Mouse (Mus musculus) testis, adult 2 months (tissue): ENCODE results near the gene Khdc3. TPM values are rescaled to one million over a fixed set of nuclear protein-coding genes. Genes with fewer than 3 reads are reported as not detected.

Source experiments
- H3K27ac ChIP-seq: fragments of 200-500 bp; 2 replicates; pipeline ENCODE4 v1.5.1; 2012; ENCODE audit warnings: low read depth, low read length; ENCODE audit not compliant: control insufficient read depth, insufficient read depth
- H3K27me3 ChIP-seq: fragments of 200-500 bp; 2 replicates; pipeline ENCODE4 v1.6.1; 2012; ENCODE audit warnings: mild to moderate bottlenecking, low read length, moderate library complexity; ENCODE audit not compliant: control insufficient read depth, insufficient read depth
- H3K36me3 ChIP-seq: fragments of 200-500 bp; 2 replicates; pipeline ENCODE4 v1.6.1; 2012; ENCODE audit warnings: mild to moderate bottlenecking, low read length; ENCODE audit not compliant: control insufficient read depth, insufficient read depth
- H3K4me1 ChIP-seq: fragments of 200-500 bp; 2 replicates; pipeline ENCODE4 v1.6.1; 2012; ENCODE audit warnings: low read length; ENCODE audit not compliant: control insufficient read depth, insufficient read depth
- H3K4me3 ChIP-seq: fragments of 200-500 bp; 2 replicates; pipeline ENCODE4 v1.5.1; 2012; ENCODE audit warnings: low read depth, mild to moderate bottlenecking, low read length, moderate library complexity, mixed read lengths; ENCODE audit not compliant: control insufficient read depth
- CTCF ChIP-seq: fragments of 200-500 bp; IDR thresholded peaks from 2 replicates; pipeline ENCODE4 v1.5.1; 2012; ENCODE audit warnings: low read depth, mild to moderate bottlenecking, inconsistent platforms, low read length, moderate library complexity; ENCODE audit not compliant: control insufficient read depth, insufficient read depth, insufficient replicate concordance
- POLR2A ChIP-seq: fragments of 200-500 bp; IDR thresholded peaks from 2 replicates; pipeline ENCODE4 v1.6.1; 2012; ENCODE audit warnings: low read depth, mild to moderate bottlenecking, inconsistent platforms, low read length, moderate library complexity; ENCODE audit not compliant: control insufficient read depth
- polyA plus RNA-seq: library from polyadenylated mRNA; depleted of rRNA; stranded (reverse); fragments of >200 nt; gene quantifications from 2 replicates; pipeline ENCODE4 v1.2.3, GENCODE M21; 2012; rRNA removed

Gene Khdc3
- polyA plus RNA-seq, 1 experiment = 0.23 TPM

GRCm38 (mm10) chr9:73121735-73122134, 20.1 kb downstream of the Khdc3 start:
- peaks cover 2% of the 10 kb centered on the region for H3K36me3 ChIP-seq
- H3K4me1 ChIP-seq = no peaks in the 10 kb centered on the region
- TF ChIP-seq CTCF (peak; percentile 23; the same call in 1 of the 2 replicates), POLR2A (no peak)
- no peak overlapping the region for H3K4me3 ChIP-seq
- H3K27ac ChIP-seq = no peak overlapping the region
- H3K27me3 ChIP-seq = no peaks in the 10 kb centered on the region

GRCm38 (mm10) chr9:73125043-73125570, 23.5 kb downstream of the Khdc3 start:
- TF ChIP-seq POLR2A (no peak), CTCF (no peak)
- Histone ChIP-seq H3K36me3 (peaks cover 2% of the 10 kb centered on the region; the same call in 1 of the 2 replicates), H3K4me1 (no peaks in the 10 kb centered on the region), H3K27ac (no peak overlapping the region), H3K4me3 (no peak overlapping the region), H3K27me3 (no peaks in the 10 kb centered on the region)

GRCm38 (mm10) chr9:73127457-73127856, 25.8 kb downstream of the Khdc3 start:
- TF ChIP-seq POLR2A = no peak
- no peak for TF ChIP-seq CTCF
- Histone ChIP-seq H3K4me3 (no peak overlapping the region), H3K27ac (no peak overlapping the region), H3K4me1 (no peaks in the 10 kb centered on the region), H3K36me3 (no peaks in the 10 kb centered on the region; the same call in 1 of the 2 replicates), H3K27me3 (no peaks in the 10 kb centered on the region)

GRCm38 (mm10) chr9:73129875-73130274, 28.2 kb downstream of the Khdc3 start:
- Histone ChIP-seq H3K4me1 (no peaks in the 10 kb centered on the region), H3K36me3 (no peaks in the 10 kb centered on the region; the same call in 1 of the 2 replicates), H3K27ac (no peak overlapping the region), H3K4me3 (peak overlapping the region; percentile 3), H3K27me3 (no peaks in the 10 kb centered on the region)
- TF ChIP-seq POLR2A (no peak), CTCF (no peak)

GRCm38 (mm10) chr9:73130529-73130928, 28.9 kb downstream of the Khdc3 start:
- Histone ChIP-seq H3K36me3 (no peaks in the 10 kb centered on the region; the same call in 1 of the 2 replicates), H3K4me3 (peak overlapping the region; percentile 65), H3K27ac (no peak overlapping the region), H3K4me1 (no peaks in the 10 kb centered on the region), H3K27me3 (no peaks in the 10 kb centered on the region)
- no peak for TF ChIP-seq CTCF
- no peak for TF ChIP-seq POLR2A

- no peaks in the 10 kb centered on the region for H3K27me3 ChIP-seq
- no peak overlapping the region for H3K27ac ChIP-seq
- no peaks in the 10 kb centered on the region for H3K4me1 ChIP-seq
- H3K36me3 ChIP-seq = no peaks in the 10 kb centered on the region
- TF ChIP-seq POLR2A = no peak
- TF ChIP-seq CTCF = no peak
- H3K4me3 ChIP-seq = no peak overlapping the region
Measured at GRCm38 (mm10) chr9:73137341-73137886, 35.8 kb downstream of the Khdc3 start.

Other genes with a start within 250 kb of the Khdc3 start
- gene Pygo1, start 176.2 kb upstream of the Khdc3 start, polyA plus RNA-seq = 0.32 and 0.52 TPM in 2 replicates
- gene Dyx1c1, start 143.1 kb upstream of the Khdc3 start, polyA plus RNA-seq = 13.2 and 13.5 TPM in 2 replicates
- gene Gm44503, start 143.0 kb upstream of the Khdc3 start, polyA plus RNA-seq = not detected in 2 replicates
- gene Ccpg1os, start 116.5 kb upstream of the Khdc3 start, polyA plus RNA-seq = 250 and 293 TPM in 2 replicates
- gene Ccpg1, start 116.4 kb upstream of the Khdc3 start, polyA plus RNA-seq = 30.0 and 38.9 TPM in 2 replicates
- gene Pigb, start 61.5 kb upstream of the Khdc3 start, polyA plus RNA-seq = 4.9 and 5.1 TPM in 2 replicates
- 13.1 and 14.8 TPM in 2 replicates for gene Rab27a, start 57.0 kb upstream of the Khdc3 start, polyA plus RNA-seq
- gene Gm20509, start 634 bp downstream of the Khdc3 start, polyA plus RNA-seq = 0.12 TPM in 1 of 2 replicates, not detected in the other
- gene Rsl24d1, start 11.6 kb downstream of the Khdc3 start, polyA plus RNA-seq = 12.5 and 14.9 TPM in 2 replicates